Mouse (Mus musculus) testis, adult 2 months (tissue): ENCODE results near the gene Slc11a2. TPM values are rescaled to one million over a fixed set of nuclear protein-coding genes. Genes with fewer than 3 reads are reported as not detected.

Experiments used
- H3K27ac ChIP-seq: fragments of 200-500 bp; 2 replicates; pipeline ENCODE4 v1.5.1; 2012; ENCODE audit warnings: low read depth, low read length; ENCODE audit not compliant: control insufficient read depth, insufficient read depth
- H3K27me3 ChIP-seq: fragments of 200-500 bp; 2 replicates; pipeline ENCODE4 v1.6.1; 2012; ENCODE audit warnings: mild to moderate bottlenecking, low read length, moderate library complexity; ENCODE audit not compliant: control insufficient read depth, insufficient read depth
- H3K36me3 ChIP-seq: fragments of 200-500 bp; 2 replicates; pipeline ENCODE4 v1.6.1; 2012; ENCODE audit warnings: mild to moderate bottlenecking, low read length; ENCODE audit not compliant: control insufficient read depth, insufficient read depth
- H3K4me1 ChIP-seq: fragments of 200-500 bp; 2 replicates; pipeline ENCODE4 v1.6.1; 2012; ENCODE audit warnings: low read length; ENCODE audit not compliant: control insufficient read depth, insufficient read depth
- H3K4me3 ChIP-seq: fragments of 200-500 bp; 2 replicates; pipeline ENCODE4 v1.5.1; 2012; ENCODE audit warnings: low read depth, mild to moderate bottlenecking, low read length, moderate library complexity, mixed read lengths; ENCODE audit not compliant: control insufficient read depth
- CTCF ChIP-seq: fragments of 200-500 bp; IDR thresholded peaks from 2 replicates; pipeline ENCODE4 v1.5.1; 2012; ENCODE audit warnings: low read depth, mild to moderate bottlenecking, inconsistent platforms, low read length, moderate library complexity; ENCODE audit not compliant: control insufficient read depth, insufficient read depth, insufficient replicate concordance
- POLR2A ChIP-seq: fragments of 200-500 bp; IDR thresholded peaks from 2 replicates; pipeline ENCODE4 v1.6.1; 2012; ENCODE audit warnings: low read depth, mild to moderate bottlenecking, inconsistent platforms, low read length, moderate library complexity; ENCODE audit not compliant: control insufficient read depth
- polyA plus RNA-seq: library from polyadenylated mRNA; depleted of rRNA; stranded (reverse); fragments of >200 nt; gene quantifications from 2 replicates; pipeline ENCODE4 v1.2.3, GENCODE M21; 2012

The Slc11a2 gene
- polyA plus RNA-seq, 1 experiment = 38.4 TPM

- no peak for TF ChIP-seq POLR2A
- TF ChIP-seq CTCF = peak; percentile 45; the same call in 1 of the 2 replicates
- H3K4me1 ChIP-seq = peaks cover 11% of the 10 kb centered on the region
- H3K27ac ChIP-seq = no peak overlapping the region
- no peak overlapping the region for H3K4me3 ChIP-seq
- H3K36me3 ChIP-seq = no peaks in the 10 kb centered on the region
- no peaks in the 10 kb centered on the region for H3K27me3 ChIP-seq
These were observed 38.8 kb upstream of the Slc11a2 start for GRCm38 (mm10) chr15:100463712-100464111.

- Histone ChIP-seq H3K4me1 (peaks cover 11% of the 10 kb centered on the region), H3K27me3 (no peaks in the 10 kb centered on the region), H3K36me3 (no peaks in the 10 kb centered on the region), H3K27ac (no peak overlapping the region), H3K4me3 (no peak overlapping the region)
- TF ChIP-seq POLR2A = no peak
- no peak for TF ChIP-seq CTCF
These were observed 37.2 kb upstream of the Slc11a2 start for GRCm38 (mm10) chr15:100462086-100462485.

- Histone ChIP-seq H3K4me3 (no peak overlapping the region), H3K36me3 (no peaks in the 10 kb centered on the region), H3K4me1 (peaks cover 12% of the 10 kb centered on the region), H3K27me3 (no peaks in the 10 kb centered on the region), H3K27ac (no peak overlapping the region)
- TF ChIP-seq POLR2A (no peak), CTCF (no peak)
These were observed 36.8 kb upstream of the Slc11a2 start for GRCm38 (mm10) chr15:100461646-100462045.

GRCm38 (mm10) chr15:100460942-100461341, 36.1 kb upstream of the Slc11a2 start:
- Histone ChIP-seq H3K4me1 (peaks cover 12% of the 10 kb centered on the region), H3K27me3 (no peaks in the 10 kb centered on the region), H3K36me3 (no peaks in the 10 kb centered on the region), H3K27ac (no peak overlapping the region), H3K4me3 (no peak overlapping the region)
- no peak for TF ChIP-seq CTCF
- no peak for TF ChIP-seq POLR2A

- TF ChIP-seq POLR2A = no peak
- TF ChIP-seq CTCF = no peak
- Histone ChIP-seq H3K4me1 (peaks cover 12% of the 10 kb centered on the region), H3K4me3 (no peak overlapping the region), H3K27me3 (no peaks in the 10 kb centered on the region), H3K27ac (no peak overlapping the region), H3K36me3 (no peaks in the 10 kb centered on the region)
These were observed 33.2 kb upstream of the Slc11a2 start for GRCm38 (mm10) chr15:100458055-100458454.

- TF ChIP-seq CTCF (peak; percentile 95), POLR2A (no peak)
- no peaks in the 10 kb centered on the region for H3K36me3 ChIP-seq
- no peak overlapping the region for H3K27ac ChIP-seq
- H3K4me3 ChIP-seq = no peak overlapping the region
- no peaks in the 10 kb centered on the region for H3K27me3 ChIP-seq
- peaks cover 12% of the 10 kb centered on the region for H3K4me1 ChIP-seq
These were observed 32.5 kb upstream of the Slc11a2 start for GRCm38 (mm10) chr15:100457340-100457739.

GRCm38 (mm10) chr15:100456356-100456991, 31.6 kb upstream of the Slc11a2 start:
- TF ChIP-seq POLR2A = no peak
- TF ChIP-seq CTCF = no peak
- no peaks in the 10 kb centered on the region for H3K27me3 ChIP-seq

GRCm38 (mm10) chr15:100452486-100452885, 27.6 kb upstream of the Slc11a2 start:
- TF ChIP-seq POLR2A (no peak), CTCF (no peak)
- no peaks in the 10 kb centered on the region for H3K36me3 ChIP-seq
- H3K27me3 ChIP-seq = no peaks in the 10 kb centered on the region
- no peak overlapping the region for H3K4me3 ChIP-seq
- H3K27ac ChIP-seq = no peak overlapping the region
- H3K4me1 ChIP-seq = peaks cover 11% of the 10 kb centered on the region

More at GRCm38 (mm10) chr15:100456356-100456991, 31.6 kb upstream of the Slc11a2 start:
- Histone ChIP-seq H3K36me3 (no peaks in the 10 kb centered on the region), H3K4me1 (peaks cover 9% of the 10 kb centered on the region), H3K4me3 (no peak overlapping the region), H3K27ac (no peak overlapping the region)
